Mouse (Mus musculus) kidney, adult 2 months (tissue): ENCODE data around the gene Gm45713.

ENCODE experiments used
- CTCF ChIP-seq: fragments of 200-500 bp; conservative IDR thresholded peaks from 2 replicates; pipeline ENCODE4 v1.5.1; 2011; ENCODE audit warnings: low read depth, mild to moderate bottlenecking, control low read depth, low read length, moderate library complexity, mixed read lengths; ENCODE audit not compliant: insufficient read depth, insufficient read length
- POLR2A ChIP-seq: fragments of 200-500 bp; IDR thresholded peaks from one replicate; pipeline ENCODE4 v1.6.1; 2011; ENCODE audit warnings: low read depth, low read length, control low read depth

DNA sequence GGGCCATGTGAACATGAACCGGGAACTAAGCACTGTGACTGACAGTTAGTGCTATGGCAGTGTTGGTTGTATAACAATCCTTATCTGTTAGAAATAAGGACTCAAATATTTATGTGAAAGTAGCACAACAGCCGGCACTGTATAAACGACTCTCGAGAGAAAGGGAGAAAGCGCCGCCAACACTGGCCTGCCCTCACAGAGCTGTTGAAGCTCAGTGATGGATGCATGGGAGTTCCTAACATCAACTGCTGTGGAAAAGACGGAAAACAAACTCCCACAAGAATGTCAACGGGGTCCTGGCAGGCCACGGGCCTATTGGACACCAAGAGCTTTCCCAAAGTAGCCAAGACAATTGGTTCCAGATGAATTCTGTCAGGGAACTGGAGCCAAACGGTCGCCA lies 15.3 kb upstream of the Gm45713 start:
- TF ChIP-seq CTCF (no peak), POLR2A (no peak)
